Mouse (Mus musculus) common myeloid progenitor, adult 5-6 weeks (primary cell): Measurements from ENCODE around the gene Upf1. TPM values are rescaled to one million over a fixed set of nuclear protein-coding genes. Genes with fewer than 3 reads are reported as not detected.

ENCODE experiments used
- ATAC-seq: replicated peaks from 2 replicates; pipeline ENCODE4 v1.8.0; 2016; ENCODE audit warnings: low read depth, mild to moderate bottlenecking, moderate TSS enrichment, inconsistent platforms; ENCODE audit not compliant: poor library complexity, severe bottlenecking
- total RNA-seq: library from RNA; stranded (forward); fragments of 200-1000, 187-1606 nt; gene quantifications from 2 replicates; pipeline ENCODE4 v1.2.3, GENCODE M21; 2017

The Upf1 gene
- total RNA-seq, 1 experiment from 2014 or later: 36.7 TPM

- no peak for ATAC-seq
These were observed 8.5 kb upstream of the Upf1 start for GRCm38 (mm10) chr8:70361484-70362032.

- ATAC-seq: peak; percentile 69
These were observed 7.7 kb upstream of the Upf1 start for GRCm38 (mm10) chr8:70360769-70361168.

- no peak for ATAC-seq
These were observed 6.3 kb upstream of the Upf1 start for GRCm38 (mm10) chr8:70359411-70359810.

- no peak for ATAC-seq
These were observed 3.0 kb upstream of the Upf1 start for GRCm38 (mm10) chr8:70356111-70356510.

GRCm38 (mm10) chr8:70354004-70354403 lies 926 bp upstream of the Upf1 start:
- ATAC-seq: peak; percentile 43

GRCm38 (mm10) chr8:70352657-70353151 lies 374 bp downstream of the Upf1 start:
- no peak for ATAC-seq

- no peak for ATAC-seq
These were observed 1.1 kb downstream of the Upf1 start for GRCm38 (mm10) chr8:70352000-70352384.

GRCm38 (mm10) chr8:70351035-70351999 lies 1.8 kb downstream of the Upf1 start:
- ATAC-seq: no peak

- ATAC-seq: no peak
These were observed 5.1 kb downstream of the Upf1 start for GRCm38 (mm10) chr8:70347860-70348420.

- ATAC-seq: no peak
These were observed 5.6 kb downstream of the Upf1 start for GRCm38 (mm10) chr8:70347443-70347842.

GRCm38 (mm10) chr8:70344279-70344678 lies 8.8 kb downstream of the Upf1 start:
- no peak for ATAC-seq

GRCm38 (mm10) chr8:70343696-70344095 lies 9.4 kb downstream of the Upf1 start:
- ATAC-seq: 0 out of 2 replicates have a peak, but pooled peaks have one; percentile 48

GRCm38 (mm10) chr8:70343076-70343475 lies 10.0 kb downstream of the Upf1 start:
- ATAC-seq: no peak

- ATAC-seq: 0 out of 2 replicates have a peak, but pooled peaks have one; percentile 31
These were observed 11.1 kb downstream of the Upf1 start for GRCm38 (mm10) chr8:70342007-70342406.

GRCm38 (mm10) chr8:70340659-70341058 lies 12.4 kb downstream of the Upf1 start:
- ATAC-seq: no peak

GRCm38 (mm10) chr8:70338931-70339330 lies 14.1 kb downstream of the Upf1 start:
- ATAC-seq: no peak

- no peak for ATAC-seq
These were observed 20.2 kb downstream of the Upf1 start for GRCm38 (mm10) chr8:70332878-70333202.

- ATAC-seq: no peak
These were observed 20.8 kb downstream of the Upf1 start for GRCm38 (mm10) chr8:70332070-70332877.

GRCm38 (mm10) chr8:70331526-70331925 lies 21.6 kb downstream of the Upf1 start:
- no peak for ATAC-seq

GRCm38 (mm10) chr8:70330741-70331364 lies 22.2 kb downstream of the Upf1 start:
- peak; percentile 37; the same call in 1 of the 2 replicates for ATAC-seq
